Mouse (Mus musculus): ENCODE data around the gene Sv2a.
"Not testable (repeated sequence)": the region's sequence is repeated elsewhere in the genome, so short reads cannot be mapped to it uniquely, and the experiment has no call there.

Gene Sv2a

GRCm38 (mm10) chr3:96173185-96173584 lies 7.8 kb upstream of the Sv2a start:
- no peak for DNase-seq (ENCODE audit: low read depth, low spot score)

- DNase-seq (ENCODE audit: low read depth, low spot score) = not testable (repeated sequence)
These were observed 6.9 kb upstream of the Sv2a start for GRCm38 (mm10) chr3:96174042-96174441.

GRCm38 (mm10) chr3:96175251-96175650 lies 5.7 kb upstream of the Sv2a start:
- no peak for DNase-seq (ENCODE audit: low read depth, low spot score)

- DNase-seq (ENCODE audit: low read depth, low spot score) = no peak
These were observed 2.5 kb upstream of the Sv2a start for GRCm38 (mm10) chr3:96178427-96178826.

DNA sequence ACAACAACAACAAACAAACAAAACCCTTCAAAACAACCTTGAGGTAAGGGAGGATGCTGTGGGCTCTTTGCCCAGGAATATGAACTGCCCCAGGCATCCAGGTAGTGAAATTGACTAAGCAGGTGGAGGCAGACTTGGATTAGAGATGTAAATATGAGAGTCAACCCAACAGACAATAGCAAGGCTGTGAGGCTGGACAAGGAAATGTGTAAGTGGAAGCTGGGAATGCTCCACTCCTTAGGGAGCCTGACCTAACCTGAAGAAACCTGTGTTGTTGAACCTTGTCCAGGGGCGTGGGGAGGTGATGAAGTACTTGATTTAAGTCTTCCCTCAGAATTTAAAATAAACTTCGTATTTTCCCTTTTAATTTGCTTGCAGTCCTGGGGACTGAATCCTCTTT lies 2.0 kb upstream of the Sv2a start:
- no peak for DNase-seq (ENCODE audit: low read depth, low spot score)

GRCm38 (mm10) chr3:96179531-96179930 lies 1.4 kb upstream of the Sv2a start:
- no peak for DNase-seq (ENCODE audit: low read depth, low spot score)

GRCm38 (mm10) chr3:96181510-96182381 lies 795 bp downstream of the Sv2a start:
- DNase-seq (ENCODE audit: low read depth, low spot score) = no peak

DNA sequence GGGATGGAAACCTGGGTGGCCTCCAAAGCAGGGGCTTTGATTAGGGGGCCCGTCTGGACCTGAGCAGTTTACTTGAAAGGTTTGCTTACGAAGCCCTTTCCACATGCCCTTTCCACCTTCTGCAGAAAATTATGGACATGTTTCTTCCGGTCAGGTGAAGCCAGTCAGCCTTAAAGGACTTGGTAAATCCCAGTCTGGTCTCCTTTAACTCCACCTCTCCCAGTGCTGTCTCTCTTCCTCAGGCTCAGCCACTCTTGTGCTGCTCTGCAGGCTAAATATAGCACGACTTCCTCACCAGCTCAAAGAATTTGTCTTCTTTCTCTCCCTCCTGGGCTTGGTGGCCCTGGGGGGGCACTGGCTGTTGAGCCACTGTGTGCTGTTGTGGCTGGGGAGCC lies 1.4 kb downstream of the Sv2a start:
- no peak for DNase-seq (ENCODE audit: low read depth, low spot score)

DNA sequence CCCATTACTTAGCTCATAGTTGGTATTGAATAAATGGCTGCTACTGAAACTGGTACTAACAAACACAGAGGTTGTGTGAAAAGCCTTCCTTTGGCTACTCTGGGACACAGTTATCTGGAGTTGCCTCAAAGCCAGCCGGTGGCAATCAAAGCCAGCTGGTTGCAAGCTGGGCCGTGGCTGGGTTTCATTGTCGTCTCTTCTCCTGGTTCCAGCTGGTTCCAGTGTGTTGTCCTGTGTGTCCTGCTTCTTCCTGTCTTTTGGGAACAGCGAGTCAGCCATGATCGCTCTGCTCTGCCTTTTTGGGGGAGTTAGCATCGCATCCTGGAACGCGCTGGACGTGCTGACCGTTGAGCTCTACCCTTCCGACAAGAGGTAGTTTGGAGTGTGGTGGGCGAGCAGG lies 12.0 kb downstream of the Sv2a start:
- no peak for DNase-seq (ENCODE audit: low read depth, low spot score)

DNA sequence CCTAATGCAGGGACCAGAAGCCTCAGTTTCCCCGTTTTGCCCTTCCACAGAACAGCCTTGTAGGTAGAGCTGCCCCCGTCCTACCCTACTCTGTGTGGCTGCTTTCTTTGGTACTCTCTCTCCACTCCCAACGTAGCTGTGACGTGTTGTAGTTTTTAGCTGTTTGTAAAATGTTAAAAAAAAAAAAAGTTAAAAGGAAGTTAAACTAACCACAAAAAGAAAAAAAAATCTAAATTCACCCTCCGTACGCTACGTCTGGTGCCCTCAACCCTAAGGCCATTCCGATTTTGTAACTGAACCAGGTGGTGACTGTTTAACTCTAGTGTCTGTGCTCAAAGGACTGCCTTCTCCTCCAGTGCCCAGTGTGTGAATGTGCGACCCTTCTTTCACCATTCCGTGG lies 14.0 kb downstream of the Sv2a start:
- DNase-seq (ENCODE audit: low read depth, low spot score) = peak; percentile 63

- peak; percentile 26 for DNase-seq (ENCODE audit: low read depth, low spot score)
These were observed 14.8 kb downstream of the Sv2a start for GRCm38 (mm10) chr3:96195616-96196313.

GRCm38 (mm10) chr3:96196437-96197128 lies 15.6 kb downstream of the Sv2a start:
- DNase-seq (ENCODE audit: low read depth, low spot score) = peak; percentile 14

GRCm38 (mm10) chr3:96197129-96197749 lies 16.3 kb downstream of the Sv2a start:
- DNase-seq (ENCODE audit: low read depth, low spot score) = peak; percentile 91

GRCm38 (mm10) chr3:96198181-96198580 lies 17.2 kb downstream of the Sv2a start:
- peak; percentile 85 for DNase-seq (ENCODE audit: low read depth, low spot score)

DNA sequence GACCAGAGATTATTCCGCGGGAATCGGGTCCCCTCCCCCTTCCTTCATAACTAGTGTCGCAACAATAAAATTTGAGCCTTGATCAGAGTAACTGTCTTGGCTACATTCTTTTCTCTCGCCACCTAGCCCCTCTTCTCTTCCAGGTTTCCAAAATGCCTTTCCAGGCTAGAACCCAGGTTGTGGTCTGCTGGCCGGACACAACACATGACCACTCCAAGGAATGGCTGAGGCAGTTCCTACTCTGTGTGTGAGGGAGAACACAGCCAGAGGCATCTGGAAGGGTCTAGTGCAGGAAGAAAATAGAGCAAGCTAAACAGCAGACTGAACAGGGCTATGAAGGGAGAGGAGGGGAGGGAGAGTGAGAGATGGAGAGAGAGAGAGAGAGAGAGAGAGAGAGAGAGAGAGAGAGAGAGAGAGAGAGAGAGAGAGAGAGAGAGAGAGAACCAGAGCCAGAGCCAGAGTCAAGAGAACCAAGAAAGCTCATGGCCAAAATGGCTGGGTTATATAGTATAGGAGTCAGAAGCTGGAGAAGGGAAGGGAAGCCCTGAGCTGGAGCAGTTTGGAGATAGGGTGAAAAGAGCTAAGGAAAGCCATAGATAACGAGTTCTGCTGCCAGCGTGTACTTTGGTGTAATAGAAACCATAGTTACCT lies 17.8 kb downstream of the Sv2a start:
- not testable (repeated sequence) for DNase-seq (ENCODE audit: low read depth, low spot score)

GRCm38 (mm10) chr3:96199731-96200130 lies 18.8 kb downstream of the Sv2a start:
- DNase-seq (ENCODE audit: low read depth, low spot score) = peak; percentile 19

GRCm38 (mm10) chr3:96207819-96208218 lies 26.9 kb downstream of the Sv2a start:
- DNase-seq (ENCODE audit: low read depth, low spot score) = peak; percentile 22

DNA sequence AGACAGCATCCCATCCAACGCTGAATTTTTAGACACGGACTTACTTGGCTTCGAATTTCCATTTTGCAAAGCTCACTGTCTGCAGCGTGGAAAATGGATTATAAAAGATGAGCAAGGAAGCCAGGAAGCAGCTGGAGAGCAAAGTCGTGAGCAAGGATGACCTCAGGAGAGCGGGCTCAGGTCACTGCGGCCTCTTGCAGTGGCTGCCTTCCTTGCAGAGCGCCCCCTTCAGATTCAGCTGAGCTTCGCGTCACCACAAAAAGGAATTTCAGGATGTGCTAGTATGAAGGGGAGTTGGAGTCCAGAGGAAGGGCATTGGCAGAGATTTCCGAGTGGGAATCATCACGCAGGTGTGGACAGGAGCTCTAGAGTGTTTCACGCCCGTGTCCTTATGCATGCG lies 28.3 kb downstream of the Sv2a start:
- DNase-seq (ENCODE audit: low read depth, low spot score) = no peak

DNA sequence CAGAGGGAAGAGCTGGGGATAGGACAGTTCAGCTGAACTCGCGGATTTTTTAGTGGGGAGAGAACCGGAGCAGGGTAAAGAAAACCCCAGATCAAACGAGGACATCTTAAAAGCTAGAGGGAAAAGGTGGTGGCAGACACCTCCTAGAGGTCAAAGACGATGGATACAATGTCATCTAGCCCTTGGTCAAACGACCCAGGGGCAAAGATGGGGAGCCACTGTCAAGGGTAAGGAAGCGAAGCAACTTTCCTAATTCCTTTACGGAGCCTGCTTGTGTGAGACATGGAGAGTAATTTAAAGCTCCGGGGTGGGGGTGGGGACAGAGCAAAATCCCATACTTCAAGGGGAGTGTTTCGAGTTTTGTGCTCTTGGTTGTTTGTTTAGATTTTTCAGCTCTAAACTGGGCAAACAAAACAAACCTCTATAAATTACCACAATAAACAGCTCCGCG lies 38.3 kb downstream of the Sv2a start:
- peak; percentile 69 for DNase-seq (ENCODE audit: low read depth, low spot score)

DNA sequence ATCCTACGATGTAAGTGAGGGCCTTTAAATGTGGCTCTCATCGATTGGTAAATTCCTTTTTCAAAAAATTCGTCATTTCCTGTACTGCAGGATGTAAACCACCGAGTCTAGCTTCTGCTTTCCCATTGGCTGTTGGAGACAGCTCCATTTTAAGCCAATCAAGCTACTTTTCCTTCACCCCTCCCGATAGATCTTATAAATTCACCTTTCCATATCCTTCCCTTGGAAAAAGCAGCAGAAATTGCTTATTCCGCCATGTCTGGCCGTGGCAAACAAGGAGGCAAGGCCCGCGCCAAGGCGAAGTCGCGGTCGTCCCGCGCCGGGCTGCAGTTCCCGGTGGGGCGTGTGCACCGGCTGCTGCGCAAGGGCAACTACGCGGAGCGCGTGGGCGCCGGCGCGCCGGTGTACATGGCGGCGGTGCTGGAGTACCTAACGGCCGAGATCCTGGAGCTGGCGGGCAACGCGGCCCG lies 38.7 kb downstream of the Sv2a start, which contains the start of the genes Bola1 and Hist2h2ab:
Gene Bola1, minus strand, starts transcription at position 49 of the 470 bp plus-strand sequence.
Gene Hist2h2ab, plus strand, starts transcription at position 205 of the 470 bp plus-strand sequence.
- DNase-seq (ENCODE audit: low read depth, low spot score) = peak; percentile 87
